Mouse (Mus musculus) bone marrow macrophage, adult 2 months (primary cell): ENCODE measurements around the gene Adcy4.

Experiments used
- CTCF ChIP-seq: IDR thresholded peaks from 2 replicates; pipeline ENCODE4 v1.5.1; 2012; ENCODE audit warnings: low read depth, mild to moderate bottlenecking, low read length, moderate library complexity
- POLR2A ChIP-seq: IDR thresholded peaks from 2 replicates; pipeline ENCODE4 v1.6.1; 2012; ENCODE audit warnings: mild to moderate bottlenecking, low read depth, low read length, borderline replicate concordance

- TF ChIP-seq CTCF = no peak
- no peak for TF ChIP-seq POLR2A
These were observed 49.0 kb downstream of the Adcy4 start for GRCm38 (mm10) chr14:55734869-55735268.
